Mouse (Mus musculus) heart, adult 2 months (tissue): Measurements from ENCODE around the gene Sorbs1.

ENCODE experiments used
- CTCF ChIP-seq: fragments of 200-600 bp; IDR thresholded peaks from 2 replicates; pipeline ENCODE4 v1.8.1; 2022; ENCODE audit warnings: antibody characterized with exemption, mild to moderate bottlenecking, moderate library complexity
- EP300 ChIP-seq: fragments of 200-500 bp; IDR thresholded peaks from 2 replicates; pipeline ENCODE4 v1.6.1; 2011; ENCODE audit warnings: low read depth, low read length, control low read depth; ENCODE audit not compliant: insufficient read depth

DNA sequence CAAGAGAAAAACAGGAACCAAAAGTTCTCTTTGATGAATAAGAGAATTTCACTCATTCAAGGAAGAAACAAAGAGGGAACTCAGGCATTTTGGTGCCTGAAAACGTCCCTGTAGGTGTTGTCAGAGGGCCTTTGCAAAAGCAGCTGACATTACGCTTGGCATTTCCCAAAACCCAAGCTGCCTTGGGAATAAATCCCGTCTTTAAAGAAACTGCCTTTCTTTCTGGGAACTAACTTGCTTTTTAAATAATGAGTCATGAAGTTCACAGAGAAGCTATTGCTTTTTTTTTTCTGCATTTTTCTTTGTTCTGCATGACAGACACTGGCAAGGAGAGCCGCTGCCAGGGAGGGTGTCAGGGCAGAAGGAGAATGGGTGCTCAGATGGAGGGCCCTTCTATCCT lies 141.7 kb downstream of the Sorbs1 start:
- TF ChIP-seq CTCF (no peak), EP300 (no peak)
